Mouse (Mus musculus): Measurements from ENCODE around the gene Ccdc188. TPM values are rescaled to one million over a fixed set of nuclear protein-coding genes. Genes with fewer than 3 reads are reported as not detected.

The Ccdc188 gene
- polyA plus RNA-seq, 1 experiment = not detected

DNA sequence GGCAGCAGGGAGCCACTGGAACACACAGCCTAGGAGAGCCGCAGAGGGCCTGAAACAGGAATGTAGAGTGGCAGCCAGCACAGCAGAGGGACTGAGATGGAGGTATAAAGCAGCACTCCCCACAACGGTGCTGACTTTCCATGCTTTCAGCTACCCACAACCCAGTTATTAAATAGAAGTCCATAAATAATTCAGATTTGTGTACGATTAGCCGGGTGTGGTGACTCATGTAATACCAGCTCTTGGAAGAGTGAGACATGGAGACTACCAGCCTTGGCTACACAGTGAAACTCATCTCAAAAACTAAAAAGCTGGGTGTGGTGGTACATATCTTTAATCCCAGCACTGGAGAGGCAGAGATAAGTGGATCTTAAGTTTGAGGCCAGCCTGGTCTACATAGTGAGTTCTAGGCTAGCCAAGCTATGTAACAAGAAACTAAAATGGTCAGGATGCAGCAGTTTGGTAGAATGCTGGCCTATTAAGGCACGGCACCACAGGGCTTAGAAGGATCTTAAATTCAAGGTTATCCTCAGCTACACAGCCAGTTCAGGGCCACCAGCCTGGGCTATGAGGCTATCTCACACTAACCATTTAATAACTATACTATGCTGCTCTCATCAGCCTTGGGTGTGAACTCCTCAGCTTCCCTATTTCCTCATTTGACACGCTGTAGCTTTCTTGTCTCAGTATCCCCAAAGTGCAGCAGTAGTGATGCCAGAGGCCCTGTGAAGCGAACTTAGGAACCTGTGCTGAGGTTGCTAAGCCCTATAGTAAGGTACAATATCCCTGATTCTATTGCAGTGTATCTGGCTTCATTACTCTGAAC is 19.2 kb downstream of the Ccdc188 start:
- no peak for TF ChIP-seq POLR2A (IDR thresholded peaks at IDR 0.05; ENCODE audit: borderline replicate concordance, extremely low read depth, insufficient read depth, insufficient read length, poor library complexity, severe bottlenecking)
- TF ChIP-seq CTCF (IDR thresholded peaks at IDR 0.05; ENCODE audit: borderline replicate concordance, extremely low read depth, insufficient read depth, insufficient read length) = no peak
- DNase-seq (ENCODE audit: low read depth) = no peak

DNA sequence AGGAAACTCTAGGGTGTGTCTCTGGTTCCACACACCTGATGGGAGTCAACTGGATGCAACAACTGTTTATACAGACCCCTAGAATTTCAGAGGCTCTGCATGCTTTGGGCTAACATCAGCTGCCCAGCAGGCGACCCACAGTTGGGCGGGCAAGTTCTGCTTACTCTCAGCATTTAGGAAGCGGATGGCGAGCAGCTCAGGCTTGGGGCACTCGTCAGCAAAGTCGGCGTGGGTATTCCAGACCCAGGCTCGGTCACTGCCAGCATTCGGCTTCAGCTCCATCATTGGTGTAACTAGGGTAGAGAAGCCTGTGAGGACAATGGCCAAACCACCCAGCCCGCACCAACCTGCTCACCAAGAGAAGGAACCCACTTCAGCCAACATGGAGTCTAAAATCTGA is 23.9 kb downstream of the Ccdc188 start:
- no peak for DNase-seq (ENCODE audit: low read depth)

DNA sequence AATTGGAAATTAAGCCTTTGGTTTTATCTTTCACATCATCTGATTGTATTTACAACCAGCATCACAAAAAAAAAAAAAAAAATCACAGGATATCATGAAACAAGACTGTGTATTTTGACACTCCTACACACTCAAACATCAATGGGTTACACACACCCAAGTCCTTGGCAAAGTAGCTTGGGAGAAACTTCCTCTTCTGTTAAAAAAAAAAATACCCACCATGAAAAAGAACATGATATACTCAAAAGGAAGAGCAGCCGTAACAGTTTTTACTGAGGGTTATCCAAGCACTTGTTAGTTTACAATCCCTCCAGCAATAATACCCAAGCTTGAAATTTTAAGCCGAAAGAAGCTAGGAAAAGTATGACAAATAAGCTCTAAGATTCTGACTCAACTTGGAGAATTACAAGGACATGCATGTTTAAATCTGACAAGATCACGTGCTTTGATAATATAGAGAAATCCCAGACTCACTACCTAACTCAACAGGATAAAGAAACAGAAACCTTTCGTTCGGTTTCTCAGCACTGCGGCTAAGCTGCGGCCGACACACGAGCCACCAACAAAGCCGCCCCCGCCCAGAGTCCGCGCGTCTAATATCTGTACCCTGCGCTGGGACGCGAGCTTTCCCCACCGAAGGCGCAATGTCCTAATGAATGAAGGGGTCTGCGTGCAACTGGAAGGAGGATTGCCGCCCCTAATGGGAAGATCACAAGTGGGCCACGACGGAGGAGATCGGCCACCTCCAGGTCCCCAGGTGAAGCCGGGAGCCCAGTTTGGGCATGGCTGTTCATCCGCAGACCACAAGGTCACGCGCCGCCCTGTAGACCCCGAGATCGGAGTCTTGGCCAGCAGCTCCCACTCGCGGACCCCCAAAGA is 30.1 kb downstream of the Ccdc188 start:
- TF ChIP-seq POLR2A (IDR thresholded peaks at IDR 0.05; ENCODE audit: borderline replicate concordance, extremely low read depth, insufficient read depth, insufficient read length, poor library complexity, severe bottlenecking) (no peak), CTCF (IDR thresholded peaks at IDR 0.05; ENCODE audit: borderline replicate concordance, extremely low read depth, insufficient read depth, insufficient read length) (no peak)
- DNase-seq (ENCODE audit: low read depth) = peak; percentile 51

More for the DNA sequence above, 23.9 kb downstream of the Ccdc188 start:
- no peak for TF ChIP-seq CTCF (IDR thresholded peaks at IDR 0.05; ENCODE audit: borderline replicate concordance, extremely low read depth, insufficient read depth, insufficient read length)
- TF ChIP-seq POLR2A (IDR thresholded peaks at IDR 0.05; ENCODE audit: borderline replicate concordance, extremely low read depth, insufficient read depth, insufficient read length, poor library complexity, severe bottlenecking) = no peak

DNA sequence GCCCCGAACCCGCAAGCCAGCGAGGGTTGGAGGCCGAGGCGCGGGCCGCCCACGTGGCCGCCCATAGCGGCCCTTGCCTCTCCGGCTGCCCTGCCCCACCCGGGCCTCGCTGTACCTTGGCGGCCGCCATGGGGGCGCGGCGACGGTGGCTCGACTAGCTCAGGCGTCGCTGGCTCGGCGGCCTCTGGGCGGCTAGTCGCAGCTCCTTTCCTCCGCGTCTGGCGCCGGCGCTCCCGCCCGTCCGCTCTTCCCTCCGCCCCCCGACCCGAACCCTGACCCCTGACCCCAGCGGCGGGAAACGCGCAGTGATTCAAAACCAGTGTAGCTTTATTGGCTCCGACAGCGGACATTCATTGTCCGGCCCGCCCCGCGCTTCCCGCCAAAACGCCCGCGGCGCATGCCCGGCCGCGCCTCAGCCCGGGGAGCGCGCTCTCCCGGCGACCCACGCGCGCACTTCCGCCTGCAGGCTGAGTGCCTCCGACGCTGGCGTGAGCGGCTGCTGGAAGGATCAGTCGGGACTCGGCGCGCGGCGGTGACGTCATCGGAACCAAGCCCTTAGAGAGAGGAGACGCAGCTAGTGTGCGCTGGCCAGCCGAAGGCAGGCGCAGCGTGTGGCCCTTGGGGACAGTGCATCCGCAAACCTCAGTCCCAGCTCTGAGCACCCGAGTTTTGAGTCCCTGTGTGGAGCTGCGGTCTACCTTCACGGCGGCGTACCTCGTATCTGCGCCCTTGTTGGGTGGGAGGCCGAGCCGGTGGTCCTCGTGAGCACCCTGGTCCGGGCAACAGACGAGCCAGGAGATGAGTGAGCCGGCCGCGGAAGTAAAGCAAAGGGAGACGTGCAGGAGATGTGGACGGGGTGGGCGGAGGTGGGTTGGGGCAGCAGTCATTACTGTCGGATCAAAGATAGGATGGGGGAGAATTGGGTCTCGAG is 31.0 kb downstream of the Ccdc188 start, which contains the start of the genes Trmt2a and Ranbp1:
Gene Trmt2a, plus strand, starts transcription at position 247 of the 931 bp plus-strand sequence.
Gene Ranbp1, minus strand, starts transcription at position 300 of the 931 bp plus-strand sequence.
- DNase-seq (ENCODE audit: low read depth) = peak; percentile 100
- TF ChIP-seq POLR2A (IDR thresholded peaks at IDR 0.05; ENCODE audit: borderline replicate concordance, extremely low read depth, insufficient read depth, insufficient read length, poor library complexity, severe bottlenecking) = peak; percentile 75
- TF ChIP-seq CTCF (IDR thresholded peaks at IDR 0.05; ENCODE audit: borderline replicate concordance, extremely low read depth, insufficient read depth, insufficient read length) = no peak

DNA sequence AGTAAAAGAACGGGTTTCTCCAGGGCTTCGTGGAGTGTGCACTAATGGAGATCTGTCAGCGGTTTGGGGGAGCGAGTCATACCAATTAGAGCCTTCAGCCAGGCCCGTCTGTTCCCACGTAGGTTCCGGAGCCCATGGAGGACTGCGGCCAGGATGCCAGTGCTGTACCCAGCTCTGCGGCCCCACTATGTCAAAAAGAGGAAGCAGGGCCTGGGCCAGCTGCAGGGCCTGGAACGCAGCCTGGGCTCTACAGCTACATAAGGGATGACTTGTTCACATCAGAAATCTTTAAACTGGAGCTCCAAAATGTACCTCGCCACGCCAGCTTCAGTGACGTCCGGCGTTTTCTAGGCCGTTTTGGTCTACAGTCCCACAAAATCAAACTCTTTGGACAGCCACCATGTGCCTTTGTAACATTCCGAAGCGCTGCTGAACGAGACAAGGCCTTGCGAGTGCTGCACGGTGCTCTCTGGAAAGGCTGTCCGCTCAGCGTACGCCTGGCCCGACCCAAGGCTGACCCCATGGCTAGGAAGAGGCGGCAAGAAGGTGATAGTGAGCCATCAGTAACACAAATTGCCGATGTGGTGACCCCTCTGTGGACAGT is 31.8 kb downstream of the Ccdc188 start:
- no peak for DNase-seq (ENCODE audit: low read depth)
- TF ChIP-seq CTCF (IDR thresholded peaks at IDR 0.05; ENCODE audit: borderline replicate concordance, extremely low read depth, insufficient read depth, insufficient read length) = no peak
- no peak for TF ChIP-seq POLR2A (IDR thresholded peaks at IDR 0.05; ENCODE audit: borderline replicate concordance, extremely low read depth, insufficient read depth, insufficient read length, poor library complexity, severe bottlenecking)

DNA sequence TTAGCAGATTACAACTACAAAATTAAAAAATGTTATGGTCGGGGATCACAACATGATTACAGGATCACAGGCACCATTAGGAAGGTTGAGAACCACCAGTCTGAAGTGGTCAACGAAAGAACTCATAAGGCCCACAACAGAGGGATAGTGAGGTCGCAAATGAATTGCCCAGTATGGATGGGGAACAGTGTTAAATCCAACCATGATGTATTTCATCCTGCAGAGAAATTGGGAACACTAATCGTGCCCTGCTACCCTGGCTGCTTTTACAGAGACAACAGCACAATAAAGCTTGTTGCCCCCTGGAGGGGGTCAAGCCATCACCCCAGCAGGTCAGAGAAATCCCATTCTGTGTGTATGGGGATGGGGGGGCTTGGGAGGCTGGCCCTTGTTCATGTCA is 32.6 kb downstream of the Ccdc188 start:
- no peak for DNase-seq (ENCODE audit: low read depth)
- TF ChIP-seq CTCF (IDR thresholded peaks at IDR 0.05; ENCODE audit: borderline replicate concordance, extremely low read depth, insufficient read depth, insufficient read length) = no peak
- no peak for TF ChIP-seq POLR2A (IDR thresholded peaks at IDR 0.05; ENCODE audit: borderline replicate concordance, extremely low read depth, insufficient read depth, insufficient read length, poor library complexity, severe bottlenecking)

DNA sequence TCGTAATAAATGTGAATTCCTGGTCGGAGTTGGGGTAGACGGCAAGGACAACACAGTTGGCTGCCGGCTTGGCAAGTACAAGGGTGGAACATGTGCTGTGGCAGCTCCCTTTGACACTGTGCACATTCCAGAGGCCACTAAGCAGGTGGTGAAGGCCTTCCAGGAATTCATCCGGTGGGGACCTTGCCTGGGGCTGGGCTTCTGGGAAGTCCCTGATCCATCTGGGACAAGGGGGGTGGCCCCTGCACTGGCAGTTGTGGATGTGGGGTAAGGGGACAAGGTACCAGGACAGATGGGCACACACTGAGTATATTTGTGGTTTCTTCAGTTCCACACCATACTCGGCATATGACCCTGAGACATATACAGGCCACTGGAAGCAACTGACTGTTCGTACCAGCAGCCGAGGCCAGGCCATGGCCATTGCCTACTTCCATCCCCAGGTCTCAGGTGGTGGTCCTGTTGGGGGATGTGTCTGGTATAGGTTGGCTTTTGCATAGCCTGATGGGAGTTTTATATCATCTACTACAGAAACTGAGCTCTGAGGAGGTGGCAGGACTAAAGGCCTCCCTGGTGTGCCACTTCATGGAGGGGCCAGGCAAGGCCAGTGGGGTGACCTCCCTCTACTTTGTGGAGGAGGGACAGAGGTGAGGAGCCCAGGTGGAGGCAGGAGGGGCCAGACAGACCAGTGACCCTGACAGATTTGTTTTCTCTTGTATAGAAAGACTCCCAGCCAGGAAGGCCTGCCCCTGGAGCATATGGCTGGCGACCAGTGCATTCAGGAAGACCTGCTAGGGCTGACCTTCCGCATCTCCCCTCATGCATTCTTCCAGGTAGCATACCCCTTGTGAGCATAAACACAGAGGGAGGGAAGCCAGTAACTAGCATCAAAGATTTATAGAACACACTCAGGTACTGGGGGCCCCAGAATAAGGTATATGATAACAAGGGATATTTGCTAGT is 33.4 kb downstream of the Ccdc188 start:
- no peak for DNase-seq (ENCODE audit: low read depth)
- TF ChIP-seq CTCF (IDR thresholded peaks at IDR 0.05; ENCODE audit: borderline replicate concordance, extremely low read depth, insufficient read depth, insufficient read length) (no peak), POLR2A (IDR thresholded peaks at IDR 0.05; ENCODE audit: borderline replicate concordance, extremely low read depth, insufficient read depth, insufficient read length, poor library complexity, severe bottlenecking) (no peak)

DNA sequence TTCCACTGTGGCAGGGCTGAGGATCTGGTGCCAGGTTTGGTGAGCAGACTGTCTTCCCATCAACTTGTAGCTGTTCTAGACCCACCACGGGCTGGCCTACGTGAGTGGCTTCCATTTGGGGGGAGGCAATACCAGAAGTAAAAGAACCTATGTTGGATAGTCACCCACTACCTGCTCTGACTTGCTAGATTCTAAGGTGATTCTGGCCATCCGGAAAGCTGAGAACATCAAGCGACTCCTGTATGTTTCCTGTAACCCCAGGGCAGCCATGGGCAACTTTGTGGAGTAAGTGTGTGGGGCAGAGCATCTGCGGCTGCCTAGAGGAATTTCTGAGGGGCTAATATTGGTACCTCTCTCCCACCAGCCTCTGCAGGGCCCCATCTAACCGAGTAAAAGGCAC is 35.1 kb downstream of the Ccdc188 start:
- no peak for DNase-seq (ENCODE audit: low read depth)
- TF ChIP-seq POLR2A (IDR thresholded peaks at IDR 0.05; ENCODE audit: borderline replicate concordance, extremely low read depth, insufficient read depth, insufficient read length, poor library complexity, severe bottlenecking) (no peak), CTCF (IDR thresholded peaks at IDR 0.05; ENCODE audit: borderline replicate concordance, extremely low read depth, insufficient read depth, insufficient read length) (no peak)

DNA sequence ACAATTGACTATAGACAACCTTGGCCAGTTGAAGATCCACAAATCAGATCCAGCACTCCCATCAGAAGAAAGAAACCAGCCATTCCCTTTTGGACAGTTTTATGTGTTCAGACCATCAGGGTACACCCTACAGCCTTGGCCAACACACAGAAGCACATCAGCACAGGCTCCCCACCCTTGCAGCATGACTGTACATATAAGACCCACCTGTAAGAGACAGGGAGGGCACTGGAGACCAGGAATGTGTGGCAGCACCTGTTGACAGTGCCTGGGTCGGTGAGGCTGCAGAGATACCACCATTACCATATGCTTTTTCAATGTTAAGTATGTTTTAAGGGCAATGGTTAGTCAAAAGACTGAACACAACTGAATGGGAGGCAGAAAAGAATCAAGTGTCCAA is 36.2 kb downstream of the Ccdc188 start:
- no peak for TF ChIP-seq CTCF (IDR thresholded peaks at IDR 0.05; ENCODE audit: borderline replicate concordance, extremely low read depth, insufficient read depth, insufficient read length)
- no peak for TF ChIP-seq POLR2A (IDR thresholded peaks at IDR 0.05; ENCODE audit: borderline replicate concordance, extremely low read depth, insufficient read depth, insufficient read length, poor library complexity, severe bottlenecking)
- no peak for DNase-seq (ENCODE audit: low read depth)
